Comparison of ENCODE assay signal across 23 mouse cellular contexts in genomic region chr11:106305348-106306064, GRCm38 (mm10). TPM values are rescaled to one million over a fixed set of nuclear protein-coding genes. Genes with fewer than 3 reads are reported as not detected.
DNase-seq lines count a peak whose midpoint lies in the region; ATAC-seq and TF ChIP-seq lines count a peak whose summit lies in the region.
"Had no signal": no experiment of that assay in that cellular context is flagged by ENCODE, and none has a peak within 500 bp of the region (broad histone marks: within the 10 kb centered on the region; RNA-seq: fewer than 3 reads in every experiment).

No protein-coding gene starts in this region.

- H3K4me1 ChIP-seq in kidney, embryonic 14.5 days (ENCODE audit: control insufficient read depth, insufficient read depth, low read length) = 0 out of 2 replicates have a peak, but pooled peaks cover 6% of the 10 kb centered on the region
- peaks cover 18% of the 10 kb centered on the region for H3K4me1 ChIP-seq in bone marrow macrophage, adult 2 months (ENCODE audit: control insufficient read depth, insufficient read depth, low read length)
- H3K4me1 ChIP-seq: heart, embryonic 13.5 days; hindbrain, embryonic 15.5 days; midbrain, embryonic 15.5 days had no signal

- peak; percentile 22; the same call in 1 of the 2 replicates for ATAC-seq in kidney, embryonic 14.5 days (ENCODE audit: low FRiP score, low TSS enrichment)
- peak; percentile 76 for ATAC-seq in monocyte, adult 5-6 weeks (replicated peaks; ENCODE audit: insufficient number of reproducible peaks, low FRiP score, low TSS enrichment, poor library complexity, severe bottlenecking)
- ATAC-seq: intestine, postnatal 0 days; midbrain, embryonic 15.5 days had no signal

- H3K9me3 ChIP-seq in kidney, embryonic 14.5 days (ENCODE audit: control insufficient read depth, low read length) = no peaks in the 10 kb centered on the region
- H3K9me3 ChIP-seq: heart, embryonic 13.5 days; hindbrain, embryonic 15.5 days; limb, embryonic 10.5 days; megakaryocyte, embryonic 14.5 days; midbrain, embryonic 15.5 days had no signal

- WGBS in kidney, embryonic 14.5 days = 60% methylated on average over 10 of the region's 10 CpGs

- no peak for TF ChIP-seq CTCF in bone marrow macrophage, adult 2 months (IDR thresholded peaks at IDR 0.05; ENCODE audit: low read depth, low read length)

- no peaks in the 10 kb centered on the region for H3K27me3 ChIP-seq in kidney, embryonic 14.5 days (ENCODE audit: control insufficient read depth, insufficient read depth, low read length)
- H3K27me3 ChIP-seq: heart, embryonic 13.5 days; hindbrain, embryonic 15.5 days; midbrain, embryonic 15.5 days had no signal

- no peak overlapping the region for H3K27ac ChIP-seq in kidney, embryonic 14.5 days (ENCODE audit: low read depth, low read length)
- H3K27ac ChIP-seq in bone marrow macrophage, adult 2 months (ENCODE audit: insufficient read depth, low read depth, low read length) = peak overlapping the region; percentile 86
- H3K27ac ChIP-seq: heart, embryonic 13.5 days; hindbrain, embryonic 15.5 days; limb, embryonic 10.5 days; midbrain, embryonic 15.5 days had no signal

- no peak for TF ChIP-seq POLR2A in bone marrow macrophage, adult 2 months (IDR thresholded peaks at IDR 0.05; ENCODE audit: borderline replicate concordance, low read depth, low read length)

- H3K4me3 ChIP-seq in kidney, embryonic 14.5 days (ENCODE audit: low read length) = no peak overlapping the region
- H3K4me3 ChIP-seq in bone marrow macrophage, adult 2 months (ENCODE audit: insufficient read depth, low read length) = no peak overlapping the region
- H3K4me3 ChIP-seq: heart, embryonic 13.5 days; hindbrain, embryonic 15.5 days; limb, embryonic 10.5 days; megakaryocyte, embryonic 14.5 days; midbrain, embryonic 15.5 days had no signal

- no peak overlapping the region for H3K9ac ChIP-seq in kidney, embryonic 14.5 days (ENCODE audit: low read depth, low read length)
- H3K9ac ChIP-seq: heart, embryonic 13.5 days; hindbrain, embryonic 15.5 days; midbrain, embryonic 15.5 days had no signal

- H3K36me3 ChIP-seq in kidney, embryonic 14.5 days (ENCODE audit: control insufficient read depth, insufficient read depth, low read length) = no peaks in the 10 kb centered on the region
- H3K36me3 ChIP-seq: heart, embryonic 13.5 days; hindbrain, embryonic 15.5 days; limb, embryonic 10.5 days; midbrain, embryonic 15.5 days had no signal

- H3K4me2 ChIP-seq in kidney, embryonic 14.5 days (replicated peaks; ENCODE audit: low read depth, low read length) = no peak overlapping the region
- H3K4me2 ChIP-seq: heart, embryonic 13.5 days; hindbrain, embryonic 15.5 days; midbrain, embryonic 15.5 days had no signal

- no peak for DNase-seq in kidney, postnatal 25 days
- peak; percentile 42 for DNase-seq in lung, postnatal 36 days
- DNase-seq in lung, postnatal 14 days = no peak
- DNase-seq in cerebellum, postnatal 10 days = no peak
- DNase-seq in embryo, embryonic 11 days = no peak
- DNase-seq: adrenal gland, postnatal 14 days; cerebellum, adult 9-10 months; heart, postnatal 36 days; lung, adult 2 months; right cerebral cortex, adult 18-20 months had no signal

RNA-seq across cellular contexts. Expression of gene Gh, which starts 3.8 kb away (rescaled TPM):
- not detected in 2 replicates for polyA plus RNA-seq in kidney, embryonic 14.5 days (2014; fragmentation: Nextera tagmentation; extraction: Ambion mirVana)
- not detected in 2 replicates for polyA plus RNA-seq in bone marrow macrophage, adult 2 months (2012; ENCODE audit: insufficient read depth, insufficient read length, missing spikeins)
- total RNA-seq in monocyte, adult 5-6 weeks (2017) = 1.5 TPM in 1 of 3 replicates, not detected in the others
- total RNA-seq: adrenal gland, postnatal 14 days; gastrocnemius, postnatal 4 days; heart, postnatal 36 days; layer of hippocampus, postnatal 25 days had no signal
- polyA plus RNA-seq: forebrain, embryonic 11.5 days; heart, embryonic 13.5 days; hindbrain, embryonic 15.5 days; intestine, postnatal 0 days; limb, embryonic 10.5 days; midbrain, embryonic 15.5 days; urinary bladder, adult 2 months had no signal

RNA-seq across cellular contexts. Expression of gene Cd79b, which starts 9.1 kb away (rescaled TPM):
- polyA plus RNA-seq in kidney, embryonic 14.5 days (2014; fragmentation: Nextera tagmentation; extraction: Ambion mirVana) = 7.3 and 7.4 TPM in 2 replicates
- polyA plus RNA-seq in bone marrow macrophage, adult 2 months (2012; ENCODE audit: insufficient read depth, insufficient read length, missing spikeins) = 5.1 and 6.5 TPM in 2 replicates
- total RNA-seq in monocyte, adult 5-6 weeks (2017) = 105 to 131 TPM (median 123 TPM) in 3 replicates

RNA-seq across cellular contexts. Expression of gene Tcam1, which starts 29.0 kb away (rescaled TPM):
- 0.81 and 1.2 TPM in 2 replicates for polyA plus RNA-seq in kidney, embryonic 14.5 days (2014; fragmentation: Nextera tagmentation; extraction: Ambion mirVana)
- polyA plus RNA-seq in bone marrow macrophage, adult 2 months (2012; ENCODE audit: insufficient read depth, insufficient read length, missing spikeins) = not detected in 2 replicates
- total RNA-seq in monocyte, adult 5-6 weeks (2017) = not detected in 3 replicates
- total RNA-seq: heart, postnatal 36 days had no signal

RNA-seq across cellular contexts. Expression of gene Smarcd2, which starts 32.7 kb away (rescaled TPM):
- 54.9 and 78.6 TPM in 2 replicates for polyA plus RNA-seq in kidney, embryonic 14.5 days (2014; fragmentation: Nextera tagmentation; extraction: Ambion mirVana)
- polyA plus RNA-seq in bone marrow macrophage, adult 2 months (2012; ENCODE audit: insufficient read depth, insufficient read length, missing spikeins) = 89.5 and 89.8 TPM in 2 replicates
- 131 to 175 TPM (median 165 TPM) in 3 replicates for total RNA-seq in monocyte, adult 5-6 weeks (2017)

RNA-seq across cellular contexts. Expression of gene Scn4a, which starts 47.6 kb away (rescaled TPM):
- 0.29 and 0.35 TPM in 2 replicates for polyA plus RNA-seq in kidney, embryonic 14.5 days (2014; fragmentation: Nextera tagmentation; extraction: Ambion mirVana)
- not detected in 2 replicates for polyA plus RNA-seq in bone marrow macrophage, adult 2 months (2012; ENCODE audit: insufficient read depth, insufficient read length, missing spikeins)
- total RNA-seq in monocyte, adult 5-6 weeks (2017) = 0.11 to 0.38 TPM (median 0.29 TPM) in 3 replicates
- polyA plus RNA-seq: forebrain, embryonic 11.5 days; hindbrain, embryonic 15.5 days; limb, embryonic 10.5 days; midbrain, embryonic 15.5 days had no signal
